Mouse (Mus musculus) kidney, adult 2 months (tissue): ENCODE results near the gene Mcm3.

Experiments used
- CTCF ChIP-seq: fragments of 200-500 bp; conservative IDR thresholded peaks from 2 replicates; pipeline ENCODE4 v1.5.1; 2011; ENCODE audit warnings: low read depth, mild to moderate bottlenecking, control low read depth, low read length, moderate library complexity, mixed read lengths; ENCODE audit not compliant: insufficient read depth, insufficient read length
- POLR2A ChIP-seq: fragments of 200-500 bp; IDR thresholded peaks from one replicate; pipeline ENCODE4 v1.6.1; 2011; ENCODE audit warnings: low read depth, low read length, control low read depth

- TF ChIP-seq CTCF: no peak
- no peak for TF ChIP-seq POLR2A
Measured at GRCm38 (mm10) chr1:20778366-20778765, 41.7 kb downstream of the Mcm3 start.
